Mouse (Mus musculus) E14TG2a.4 (cell line): ENCODE measurements around the gene Nin.

Source experiments
- CTCF ChIP-seq: conservative IDR thresholded peaks from 2 replicates; pipeline ENCODE4 v1.5.1; 2014; ENCODE audit warnings: low read length
- NANOG ChIP-seq: IDR thresholded peaks from 2 replicates; pipeline ENCODE4 v1.6.1; 2014; ENCODE audit warnings: borderline replicate concordance, low read length, mixed read lengths
- POU5F1 ChIP-seq: IDR thresholded peaks from 2 replicates; pipeline ENCODE4 v1.6.1; 2014; ENCODE audit warnings: low read length, borderline replicate concordance

GRCm38 (mm10) chr12:69977376-69977998, 136.0 kb downstream of the Nin start:
- no peak for TF ChIP-seq CTCF
- no peak for TF ChIP-seq NANOG
- no peak for TF ChIP-seq POU5F1
